Mouse (Mus musculus): Measurements from ENCODE around the gene Ptpn11. TPM values are rescaled to one million over a fixed set of nuclear protein-coding genes. Genes with fewer than 3 reads are reported as not detected.

Ptpn11 gene
- polyA plus RNA-seq, 1 experiment = 89.0 TPM

DNA sequence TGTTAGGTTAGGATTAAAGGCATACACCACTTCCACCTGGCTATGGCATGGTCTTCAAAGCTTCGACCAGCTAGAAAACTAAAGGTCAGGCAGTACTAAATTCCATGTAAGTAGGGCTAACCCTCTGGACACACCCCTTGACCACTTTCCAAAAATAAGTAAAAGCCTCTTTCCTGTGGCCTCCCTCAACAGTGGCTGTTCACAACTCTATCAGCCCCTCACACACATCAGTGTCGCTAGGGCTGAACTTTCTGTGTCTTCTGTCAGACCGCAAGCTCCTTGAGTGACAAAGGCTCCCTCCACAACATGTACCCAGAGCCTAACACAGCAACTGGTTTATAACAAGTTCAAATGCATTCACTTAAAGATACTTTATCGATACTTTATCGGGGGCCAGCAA lies 7.2 kb upstream of the Ptpn11 start:
- Histone ChIP-seq H3K4me1 (ENCODE audit: control insufficient read depth, insufficient read depth, low read length) (no peaks in the 10 kb centered on the region), H3K4me3 (replicated peaks; ENCODE audit: insufficient read depth, low read depth, low read length) (no peak overlapping the region), H3K27ac (ENCODE audit: insufficient read depth, low read length) (no peak overlapping the region), H3K27me3 (ENCODE audit: control insufficient read depth, insufficient read depth, low read length) (no peaks in the 10 kb centered on the region)
- no peak for DNase-seq
- WGBS = 85% methylated on average over 5 of the region's 5 CpGs
- TF ChIP-seq POLR2A (IDR thresholded peaks at IDR 0.05; ENCODE audit: borderline replicate concordance, insufficient read depth, low read length) = no peak
- no peak for TF ChIP-seq CTCF (IDR thresholded peaks at IDR 0.05; ENCODE audit: borderline replicate concordance, insufficient read depth, low read depth, low read length)

DNA sequence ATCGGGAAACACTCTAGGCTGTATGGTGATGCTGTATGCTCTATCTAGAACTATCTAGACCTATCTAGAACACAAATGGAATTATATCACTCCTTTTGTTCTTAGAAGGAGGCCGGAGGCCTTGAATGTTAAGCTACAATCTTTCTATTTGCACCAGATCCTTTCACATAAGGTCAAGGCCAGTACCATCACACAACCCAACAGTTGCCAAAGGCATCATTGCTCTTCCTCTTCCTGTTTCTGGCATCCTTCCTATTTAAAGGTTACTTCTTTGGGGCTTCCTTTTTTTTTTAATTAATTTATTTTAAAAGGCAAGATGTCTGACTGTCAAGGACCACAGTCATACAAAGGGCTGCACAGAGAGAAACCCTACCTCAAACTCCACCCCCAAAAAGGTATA lies 6.1 kb upstream of the Ptpn11 start:
- TF ChIP-seq POLR2A (IDR thresholded peaks at IDR 0.05; ENCODE audit: borderline replicate concordance, insufficient read depth, low read length) (no peak), CTCF (IDR thresholded peaks at IDR 0.05; ENCODE audit: borderline replicate concordance, insufficient read depth, low read depth, low read length) (no peak)
- Histone ChIP-seq H3K27me3 (ENCODE audit: control insufficient read depth, insufficient read depth, low read length) (no peaks in the 10 kb centered on the region), H3K4me1 (ENCODE audit: control insufficient read depth, insufficient read depth, low read length) (no peaks in the 10 kb centered on the region), H3K4me3 (replicated peaks; ENCODE audit: insufficient read depth, low read depth, low read length) (no peak overlapping the region), H3K27ac (ENCODE audit: insufficient read depth, low read length) (no peak overlapping the region)
- DNase-seq = no peak
- 50% methylated on average over 2 of the region's 2 CpGs for WGBS

DNA sequence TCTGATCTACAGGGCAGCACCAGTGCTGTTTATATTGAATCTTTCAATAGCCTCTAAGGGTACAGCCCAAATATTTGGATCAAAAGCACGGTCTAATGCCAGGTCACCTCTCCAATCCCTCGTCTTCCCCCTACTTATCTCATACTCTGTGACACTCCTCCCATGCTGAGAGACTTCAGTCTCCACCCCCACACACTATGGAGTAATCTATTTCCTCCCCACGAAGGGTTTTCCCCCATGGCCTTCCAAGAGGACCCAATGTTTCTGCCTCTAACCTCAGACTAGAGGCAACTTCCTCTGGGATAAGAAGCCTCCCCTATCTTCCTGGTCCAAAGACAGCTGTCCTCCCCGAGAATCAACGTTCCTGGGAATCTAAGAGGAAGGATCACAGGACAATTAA lies 5.6 kb upstream of the Ptpn11 start:
- 47% methylated on average over 5 of the region's 5 CpGs for WGBS

DNA sequence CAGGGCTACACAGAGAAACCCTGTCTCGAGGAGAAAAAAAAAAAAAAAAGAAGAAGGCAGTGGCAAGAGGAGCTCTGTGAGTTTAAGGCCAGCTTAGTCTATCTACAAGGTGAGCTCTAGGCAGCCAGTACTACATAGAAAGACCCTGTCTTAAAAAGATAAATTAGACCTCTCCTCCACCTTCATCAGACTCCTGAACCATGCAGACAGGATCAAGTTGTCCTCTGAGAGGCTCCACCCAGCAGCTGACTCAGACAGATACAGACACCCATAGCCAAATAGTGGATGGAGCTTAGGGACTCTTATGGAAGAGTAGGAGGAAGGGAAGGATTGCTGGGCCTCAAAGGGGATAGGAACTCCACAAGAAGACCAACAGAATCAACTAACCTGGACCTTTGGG lies 3.0 kb upstream of the Ptpn11 start:
- no peak for DNase-seq
- no peaks in the 10 kb centered on the region for H3K27me3 ChIP-seq (ENCODE audit: control insufficient read depth, insufficient read depth, low read length)
- no peak for TF ChIP-seq POLR2A (IDR thresholded peaks at IDR 0.05; ENCODE audit: borderline replicate concordance, insufficient read depth, low read length)
- TF ChIP-seq CTCF (IDR thresholded peaks at IDR 0.05; ENCODE audit: borderline replicate concordance, insufficient read depth, low read depth, low read length) = no peak
- peaks cover 2% of the 10 kb centered on the region; the same call in 1 of the 2 replicates for H3K4me1 ChIP-seq (ENCODE audit: control insufficient read depth, insufficient read depth, low read length)
- H3K4me3 ChIP-seq (replicated peaks; ENCODE audit: insufficient read depth, low read depth, low read length) = no peak overlapping the region
- 11% methylated on average over 1 of the region's 1 CpGs for WGBS
- H3K27ac ChIP-seq (ENCODE audit: insufficient read depth, low read length) = no peak overlapping the region

More for the DNA sequence above, 5.6 kb upstream of the Ptpn11 start:
- H3K27ac ChIP-seq (ENCODE audit: insufficient read depth, low read length) = no peak overlapping the region
- TF ChIP-seq CTCF (IDR thresholded peaks at IDR 0.05; ENCODE audit: borderline replicate concordance, insufficient read depth, low read depth, low read length) = no peak
- no peak for TF ChIP-seq POLR2A (IDR thresholded peaks at IDR 0.05; ENCODE audit: borderline replicate concordance, insufficient read depth, low read length)
- H3K4me1 ChIP-seq (ENCODE audit: control insufficient read depth, insufficient read depth, low read length) = no peaks in the 10 kb centered on the region
- DNase-seq = no peak
- H3K4me3 ChIP-seq (replicated peaks; ENCODE audit: insufficient read depth, low read depth, low read length) = no peak overlapping the region
- H3K27me3 ChIP-seq (ENCODE audit: control insufficient read depth, insufficient read depth, low read length) = no peaks in the 10 kb centered on the region

DNA sequence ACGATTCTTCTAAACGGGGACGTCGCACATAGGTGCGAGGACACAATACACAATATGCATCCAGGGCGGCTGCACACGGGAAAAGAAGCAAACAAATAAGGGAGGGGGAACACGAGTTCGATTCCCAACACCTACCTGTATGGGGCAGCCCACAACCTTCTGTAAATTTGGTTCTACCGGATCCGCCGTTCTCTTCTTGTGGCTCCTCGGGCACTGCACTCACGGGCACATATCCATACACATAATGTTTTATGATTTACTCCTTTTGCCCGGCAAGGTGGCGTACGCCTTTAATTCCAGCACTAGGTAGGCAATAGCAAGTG lies 348 bp upstream of the Ptpn11 start:
- no peak for DNase-seq
- 9% methylated on average over 17 of the region's 17 CpGs for WGBS

GRCm38 (mm10) chr5:121190210-121190835 lies 874 bp downstream of the Ptpn11 start:
- peak overlapping the region; percentile 80 for H3K4me3 ChIP-seq (replicated peaks; ENCODE audit: insufficient read depth, low read depth, low read length)
- 29% methylated on average over 21 of the region's 21 CpGs for WGBS
- no peaks in the 10 kb centered on the region for H3K27me3 ChIP-seq (ENCODE audit: control insufficient read depth, insufficient read depth, low read length)
- no peak for DNase-seq
- peak overlapping the region; percentile 89 for H3K27ac ChIP-seq (ENCODE audit: insufficient read depth, low read length)
- peaks cover 20% of the 10 kb centered on the region for H3K4me1 ChIP-seq (ENCODE audit: control insufficient read depth, insufficient read depth, low read length)
- no peak for TF ChIP-seq POLR2A (IDR thresholded peaks at IDR 0.05; ENCODE audit: borderline replicate concordance, insufficient read depth, low read length)
- no peak for TF ChIP-seq CTCF (IDR thresholded peaks at IDR 0.05; ENCODE audit: borderline replicate concordance, insufficient read depth, low read depth, low read length)

More for the DNA sequence above, 348 bp upstream of the Ptpn11 start:
- H3K27me3 ChIP-seq (ENCODE audit: control insufficient read depth, insufficient read depth, low read length) = no peaks in the 10 kb centered on the region
- peaks cover 15% of the 10 kb centered on the region for H3K4me1 ChIP-seq (ENCODE audit: control insufficient read depth, insufficient read depth, low read length)
- TF ChIP-seq CTCF (IDR thresholded peaks at IDR 0.05; ENCODE audit: borderline replicate concordance, insufficient read depth, low read depth, low read length) (no peak), POLR2A (IDR thresholded peaks at IDR 0.05; ENCODE audit: borderline replicate concordance, insufficient read depth, low read length) (no peak)
- peak overlapping the region; percentile 76 for H3K27ac ChIP-seq (ENCODE audit: insufficient read depth, low read length)
- peak overlapping the region; percentile 88 for H3K4me3 ChIP-seq (replicated peaks; ENCODE audit: insufficient read depth, low read depth, low read length)

DNA sequence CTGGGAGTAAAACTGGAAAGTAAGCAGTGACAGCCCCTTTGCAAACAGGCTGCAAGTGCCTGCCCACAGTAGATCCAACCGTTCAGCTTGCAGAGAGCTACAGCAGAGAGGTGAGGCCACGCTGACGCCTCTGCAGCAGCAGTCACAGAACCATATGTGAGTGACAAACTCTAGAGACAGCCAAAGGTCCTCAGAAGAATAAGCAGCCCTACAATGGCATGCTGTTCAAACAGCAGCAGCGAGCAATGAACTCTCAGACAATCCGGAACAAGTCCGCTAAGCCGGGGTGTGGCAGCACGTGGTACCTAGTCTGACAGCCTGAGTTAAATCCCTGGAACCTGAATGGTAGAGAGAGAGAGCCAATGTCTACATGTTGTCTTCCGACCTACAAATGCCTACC lies 2.0 kb downstream of the Ptpn11 start:
- DNase-seq = no peak
- peaks cover 31% of the 10 kb centered on the region for H3K4me1 ChIP-seq (ENCODE audit: control insufficient read depth, insufficient read depth, low read length)
- no peak for TF ChIP-seq POLR2A (IDR thresholded peaks at IDR 0.05; ENCODE audit: borderline replicate concordance, insufficient read depth, low read length)
- no peak for TF ChIP-seq CTCF (IDR thresholded peaks at IDR 0.05; ENCODE audit: borderline replicate concordance, insufficient read depth, low read depth, low read length)

GRCm38 (mm10) chr5:121188265-121188664 lies 2.9 kb downstream of the Ptpn11 start:
- 65% methylated on average over 9 of the region's 9 CpGs for WGBS
- no peak for TF ChIP-seq CTCF (IDR thresholded peaks at IDR 0.05; ENCODE audit: borderline replicate concordance, insufficient read depth, low read depth, low read length)
- no peak for TF ChIP-seq POLR2A (IDR thresholded peaks at IDR 0.05; ENCODE audit: borderline replicate concordance, insufficient read depth, low read length)
- Histone ChIP-seq H3K4me3 (replicated peaks; ENCODE audit: insufficient read depth, low read depth, low read length) (peak overlapping the region; percentile 44), H3K27me3 (ENCODE audit: control insufficient read depth, insufficient read depth, low read length) (no peaks in the 10 kb centered on the region), H3K4me1 (ENCODE audit: control insufficient read depth, insufficient read depth, low read length) (peaks cover 40% of the 10 kb centered on the region), H3K27ac (ENCODE audit: insufficient read depth, low read length) (peak overlapping the region; percentile 76; the same call in 1 of the 2 replicates)
- DNase-seq = no peak

More for the DNA sequence above, 2.0 kb downstream of the Ptpn11 start:
- Histone ChIP-seq H3K27me3 (ENCODE audit: control insufficient read depth, insufficient read depth, low read length) (no peaks in the 10 kb centered on the region), H3K27ac (ENCODE audit: insufficient read depth, low read length) (peak overlapping the region; percentile 12; the same call in 1 of the 2 replicates), H3K4me3 (replicated peaks; ENCODE audit: insufficient read depth, low read depth, low read length) (peak overlapping the region; percentile 2)
- WGBS = 32% methylated on average over 9 of the region's 9 CpGs
